Mouse (Mus musculus): ENCODE results near the gene Hook2. TPM values are rescaled to one million over a fixed set of nuclear protein-coding genes. Genes with fewer than 3 reads are reported as not detected.

Hook2 gene
- polyA plus RNA-seq, 1 experiment from 2014 or later = 18.7 TPM

- peak; percentile 77 for ATAC-seq (ENCODE audit: low FRiP score)
- no peaks in the 10 kb centered on the region for H3K27me3 ChIP-seq
Observed at GRCm38 (mm10) chr8:85026670-85027515, 36.5 kb downstream of the Hook2 start, which contains the start of gene Trir. Gene Trir, plus strand, starts transcription at chr8:85026823.

GRCm38 (mm10) chr8:85027516-85027855 is 37.1 kb downstream of the Hook2 start:
- H3K4me3 ChIP-seq = peak overlapping the region; percentile 99
- no peaks in the 10 kb centered on the region for H3K27me3 ChIP-seq
- H3K27ac ChIP-seq = peak overlapping the region; percentile 89
- peaks cover 47% of the 10 kb centered on the region for H3K36me3 ChIP-seq
- no peak for ATAC-seq (ENCODE audit: low FRiP score)
- H3K9ac ChIP-seq = peak overlapping the region; percentile 99
- H3K4me1 ChIP-seq = peaks cover 40% of the 10 kb centered on the region
- H3K9me3 ChIP-seq (replicated peaks) = no peaks in the 10 kb centered on the region
- peak overlapping the region; percentile 78 for H3K4me2 ChIP-seq (replicated peaks)
- 1% methylated on average over 13 of the region's 13 CpGs for WGBS

More at GRCm38 (mm10) chr8:85026670-85027515, 36.5 kb downstream of the Hook2 start, which contains the start of gene Trir:
- H3K36me3 ChIP-seq = peaks cover 47% of the 10 kb centered on the region
- H3K4me3 ChIP-seq = peak within 1 kb of the TSS; percentile 99
- peak within 1 kb of the TSS; percentile 89 for H3K27ac ChIP-seq
- H3K4me1 ChIP-seq = peaks cover 40% of the 10 kb centered on the region
- under 1% methylated on average over 73 of the region's 75 CpGs for WGBS
- peak within 1 kb of the TSS; percentile 99 for H3K9ac ChIP-seq
- H3K4me2 ChIP-seq (replicated peaks) = peak within 1 kb of the TSS; percentile 97
- H3K9me3 ChIP-seq (replicated peaks) = no peaks in the 10 kb centered on the region

GRCm38 (mm10) chr8:85027922-85028321 is 37.5 kb downstream of the Hook2 start:
- peaks cover 48% of the 10 kb centered on the region for H3K36me3 ChIP-seq
- WGBS = 32% methylated on average over 2 of the region's 2 CpGs
- peak overlapping the region; percentile 89; the same call in 1 of the 2 replicates for H3K27ac ChIP-seq
- H3K4me2 ChIP-seq (replicated peaks) = peak overlapping the region; percentile 78
- H3K4me3 ChIP-seq = peak overlapping the region; percentile 99
- no peaks in the 10 kb centered on the region for H3K27me3 ChIP-seq
- ATAC-seq (ENCODE audit: low FRiP score) = no peak
- peaks cover 40% of the 10 kb centered on the region for H3K4me1 ChIP-seq
- H3K9me3 ChIP-seq (replicated peaks) = no peaks in the 10 kb centered on the region
- peak overlapping the region; percentile 99 for H3K9ac ChIP-seq

GRCm38 (mm10) chr8:85029271-85029670 is 38.9 kb downstream of the Hook2 start:
- 95% methylated on average over 14 of the region's 14 CpGs for WGBS
- Histone ChIP-seq H3K4me1 (peaks cover 32% of the 10 kb centered on the region), H3K27me3 (no peaks in the 10 kb centered on the region), H3K27ac (no peak overlapping the region), H3K9ac (0 out of 2 replicates have a peak overlapping the region, but pooled peaks have one; percentile 99), H3K9me3 (replicated peaks) (no peaks in the 10 kb centered on the region), H3K36me3 (peaks cover 39% of the 10 kb centered on the region), H3K4me3 (no peak overlapping the region), H3K4me2 (replicated peaks) (peak overlapping the region; percentile 78)
- ATAC-seq (ENCODE audit: low FRiP score) = no peak

GRCm38 (mm10) chr8:85032622-85033311 is 42.4 kb downstream of the Hook2 start:
- Histone ChIP-seq H3K4me3 (no peak overlapping the region), H3K4me1 (peaks cover 31% of the 10 kb centered on the region), H3K4me2 (replicated peaks) (no peak overlapping the region), H3K9me3 (replicated peaks) (no peaks in the 10 kb centered on the region), H3K27me3 (no peaks in the 10 kb centered on the region), H3K9ac (no peak overlapping the region), H3K27ac (no peak overlapping the region), H3K36me3 (peaks cover 39% of the 10 kb centered on the region)
- ATAC-seq (ENCODE audit: low FRiP score) = no peak
- WGBS = 85% methylated on average over 4 of the region's 4 CpGs

GRCm38 (mm10) chr8:85033867-85034266 is 43.5 kb downstream of the Hook2 start:
- no peak overlapping the region for H3K4me3 ChIP-seq
- H3K27ac ChIP-seq = no peak overlapping the region; the same call in 1 of the 2 replicates
- WGBS = 58% methylated on average over 1 of the region's 1 CpGs
- no peaks in the 10 kb centered on the region for H3K27me3 ChIP-seq
- no peak for ATAC-seq (ENCODE audit: low FRiP score)
- H3K9me3 ChIP-seq (replicated peaks) = no peaks in the 10 kb centered on the region
- H3K36me3 ChIP-seq = peaks cover 39% of the 10 kb centered on the region
- no peak overlapping the region for H3K4me2 ChIP-seq (replicated peaks)
- no peak overlapping the region for H3K9ac ChIP-seq
- H3K4me1 ChIP-seq = peaks cover 29% of the 10 kb centered on the region

- H3K4me3 ChIP-seq = peak overlapping the region; percentile 64
- no peaks in the 10 kb centered on the region for H3K9me3 ChIP-seq (replicated peaks)
- peak overlapping the region; percentile 80 for H3K4me2 ChIP-seq (replicated peaks)
- H3K4me1 ChIP-seq = peaks cover 26% of the 10 kb centered on the region
- no peak for ATAC-seq (ENCODE audit: low FRiP score)
- H3K27ac ChIP-seq = no peak overlapping the region
- WGBS = 6% methylated on average over 13 of the region's 13 CpGs
- peaks cover 32% of the 10 kb centered on the region for H3K36me3 ChIP-seq
- H3K9ac ChIP-seq = no peak overlapping the region
- no peaks in the 10 kb centered on the region for H3K27me3 ChIP-seq
Observed at GRCm38 (mm10) chr8:85034764-85035163, 44.4 kb downstream of the Hook2 start.

- Histone ChIP-seq H3K9ac (peak overlapping the region; percentile 79; the same call in 1 of the 2 replicates), H3K9me3 (replicated peaks) (no peaks in the 10 kb centered on the region), H3K27me3 (no peaks in the 10 kb centered on the region), H3K4me3 (peak overlapping the region; percentile 64), H3K36me3 (peaks cover 30% of the 10 kb centered on the region), H3K4me1 (peaks cover 26% of the 10 kb centered on the region), H3K27ac (no peak overlapping the region), H3K4me2 (replicated peaks) (peak overlapping the region; percentile 80)
- no peak for ATAC-seq (ENCODE audit: low FRiP score)
- 7% methylated on average over 12 of the region's 12 CpGs for WGBS
Observed at GRCm38 (mm10) chr8:85035165-85035727, 44.8 kb downstream of the Hook2 start.

GRCm38 (mm10) chr8:85035728-85036310 is 45.4 kb downstream of the Hook2 start:
- peaks cover 26% of the 10 kb centered on the region for H3K4me1 ChIP-seq
- no peak for ATAC-seq (ENCODE audit: low FRiP score)
- H3K4me3 ChIP-seq = peak overlapping the region; percentile 64
- peak overlapping the region; percentile 79 for H3K9ac ChIP-seq
- no peaks in the 10 kb centered on the region for H3K9me3 ChIP-seq (replicated peaks)
- WGBS = 2% methylated on average over 15 of the region's 15 CpGs
- peaks cover 30% of the 10 kb centered on the region for H3K36me3 ChIP-seq
- peak overlapping the region; percentile 78 for H3K27ac ChIP-seq
- H3K4me2 ChIP-seq (replicated peaks) = peak overlapping the region; percentile 80
- no peaks in the 10 kb centered on the region for H3K27me3 ChIP-seq

- ATAC-seq (ENCODE audit: low FRiP score) = peak; percentile 51
- Histone ChIP-seq H3K4me3 (peak overlapping the region; percentile 64), H3K36me3 (peaks cover 32% of the 10 kb centered on the region), H3K27me3 (no peaks in the 10 kb centered on the region), H3K4me2 (replicated peaks) (peak overlapping the region; percentile 80), H3K4me1 (peaks cover 26% of the 10 kb centered on the region), H3K9me3 (replicated peaks) (no peaks in the 10 kb centered on the region), H3K27ac (peak overlapping the region; percentile 78), H3K9ac (peak overlapping the region; percentile 79)
- WGBS = 0% methylated on average over 9 of the region's 9 CpGs
Observed at GRCm38 (mm10) chr8:85036381-85036717, 45.9 kb downstream of the Hook2 start.

- Histone ChIP-seq H3K27ac (peak within 1 kb of the TSS; percentile 98), H3K4me2 (replicated peaks) (peak within 1 kb of the TSS; percentile 96), H3K4me3 (peak within 1 kb of the TSS; percentile 64), H3K9me3 (replicated peaks) (no peaks in the 10 kb centered on the region), H3K9ac (peak within 1 kb of the TSS; percentile 91), H3K4me1 (peaks cover 26% of the 10 kb centered on the region), H3K36me3 (peaks cover 32% of the 10 kb centered on the region), H3K27me3 (no peaks in the 10 kb centered on the region)
- peak; percentile 91 for ATAC-seq (ENCODE audit: low FRiP score)
- WGBS = under 1% methylated on average over 58 of the region's 59 CpGs
Observed at GRCm38 (mm10) chr8:85036718-85037365, 46.4 kb downstream of the Hook2 start, which contains the start of gene Tnpo2. Gene Tnpo2, plus strand, starts transcription at chr8:85036915.

Data from hindbrain, embryonic 12.5 days (tissue).